Mouse (Mus musculus): ENCODE measurements around the gene Lpp.

- TF ChIP-seq EP300 (IDR thresholded peaks at IDR 0.05; ENCODE audit: low read length) = no peak
- TF ChIP-seq CTCF (conservative IDR thresholded peaks at IDR 0.05 in 1 of 2, IDR thresholded peaks at IDR 0.05 in 1 of 2; ENCODE audit: low read depth in 2 of 2, low read length in 2 of 2) = no peak
- no peak for TF ChIP-seq POLR2A (IDR thresholded peaks at IDR 0.05; ENCODE audit: low read depth, low read length)
Measured at GRCm38 (mm10) chr16:24350306-24350705, 43.0 kb upstream of the Lpp start.

Data from CH12.LX (cell line).